In the genomic region with DNA sequence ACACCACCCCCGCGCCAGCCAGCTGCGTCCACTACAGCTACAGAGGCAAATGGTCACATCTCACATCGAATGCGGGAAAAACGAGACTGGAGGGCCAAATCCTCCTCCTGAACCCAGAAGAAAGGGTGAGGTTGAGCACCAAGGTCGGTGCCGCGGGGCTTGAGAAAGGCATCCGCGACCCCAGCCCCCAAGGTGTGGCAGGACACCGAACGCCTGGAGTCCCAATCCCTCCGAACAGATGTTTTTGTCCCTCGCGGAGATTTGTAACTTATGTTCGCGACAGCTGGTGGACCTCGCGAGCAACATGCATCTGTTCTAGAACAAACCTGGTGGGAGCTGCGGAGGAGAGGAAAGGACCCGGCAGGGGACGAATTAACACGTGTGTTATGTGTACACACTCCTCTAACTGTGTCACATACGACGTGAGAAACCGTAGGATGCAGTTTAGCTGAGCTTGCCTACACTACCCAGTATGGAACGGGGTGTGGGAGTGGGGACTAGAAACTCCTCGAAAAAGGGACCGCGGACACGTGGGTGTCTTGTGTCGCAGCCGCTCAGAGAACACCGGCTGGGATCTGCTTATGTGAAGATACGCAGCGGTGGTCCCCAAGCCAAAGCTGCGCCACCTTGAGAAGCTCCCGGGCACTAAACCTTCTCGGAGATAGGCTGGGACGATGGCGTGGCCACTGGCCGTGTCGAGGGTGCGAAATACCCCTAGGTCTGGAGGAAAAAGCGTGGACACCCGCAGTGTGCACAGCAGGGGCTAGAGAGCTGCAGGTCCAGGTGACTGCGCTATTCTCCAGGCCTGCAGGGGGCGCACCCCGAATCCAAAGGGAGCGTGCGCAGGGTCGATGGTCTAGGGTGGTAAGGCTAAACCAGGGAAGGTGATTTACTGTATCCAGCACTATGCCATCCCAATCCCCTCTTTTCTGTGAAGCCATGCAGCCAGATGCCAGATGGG, we compare ENCODE assay signal across 8 mouse cellular contexts. TPM values are rescaled to one million over a fixed set of nuclear protein-coding genes. Genes with fewer than 3 reads are reported as not detected.
DNase-seq lines count a peak whose midpoint lies in the region; ATAC-seq and TF ChIP-seq lines count a peak whose summit lies in the region.

No protein-coding gene starts in this region.

- H3K27ac ChIP-seq in heart, embryonic 15.5 days = no peak overlapping the region
- no peak overlapping the region for H3K27ac ChIP-seq in midbrain, embryonic 14.5 days (replicated peaks; ENCODE audit: low read depth, low read length)

- H3K4me3 ChIP-seq in heart, embryonic 15.5 days = peak overlapping the region; percentile 14
- H3K4me3 ChIP-seq in midbrain, embryonic 14.5 days (replicated peaks; ENCODE audit: low read depth, low read length) = no peak overlapping the region
- H3K4me3 ChIP-seq in lung, adult 2 months (replicated peaks; ENCODE audit: extremely low read depth, low read depth, low read length) = no peak overlapping the region

- TF ChIP-seq POLR2A in brain, embryonic 14.5 days (IDR thresholded peaks at IDR 0.05; ENCODE audit: borderline replicate concordance, extremely low read depth, insufficient read depth, insufficient read length, poor library complexity, severe bottlenecking) = no peak
- TF ChIP-seq POLR2A in lung, adult 2 months (IDR thresholded peaks at IDR 0.05; ENCODE audit: borderline replicate concordance, extremely low read depth, low read depth, low read length) = no peak

- H3K9ac ChIP-seq in heart, embryonic 15.5 days = no peak overlapping the region
- no peak overlapping the region for H3K9ac ChIP-seq in midbrain, embryonic 14.5 days (replicated peaks; ENCODE audit: low read length)

- H3K9me3 ChIP-seq in heart, embryonic 15.5 days (replicated peaks) = no peaks in the 10 kb centered on the region
- H3K9me3 ChIP-seq in midbrain, embryonic 14.5 days (ENCODE audit: control insufficient read depth, low read length) = no peaks in the 10 kb centered on the region; the same call in 1 of the 2 replicates

- peak; percentile 49 for TF ChIP-seq CTCF in brain, embryonic 14.5 days (IDR thresholded peaks at IDR 0.05; ENCODE audit: borderline replicate concordance, extremely low read depth, insufficient read depth, insufficient read length)
- TF ChIP-seq CTCF in lung, adult 2 months (IDR thresholded peaks at IDR 0.05; ENCODE audit: insufficient read depth, low read length) = no peak

- intact Hi-C loops in gastrocnemius, postnatal 36 days (cut with DNase I) = no loop called here

- no peak for ATAC-seq in heart, embryonic 15.5 days (replicated peaks; ENCODE audit: insufficient number of reproducible peaks, insufficient read depth, low FRiP score, low read depth)
- ATAC-seq in midbrain, embryonic 14.5 days (ENCODE audit: low FRiP score, low TSS enrichment) = no peak

- no peaks in the 10 kb centered on the region for H3K36me3 ChIP-seq in heart, embryonic 15.5 days
- H3K36me3 ChIP-seq in midbrain, embryonic 14.5 days (ENCODE audit: control insufficient read depth, insufficient read depth, low read length) = no peaks in the 10 kb centered on the region

- 5% methylated on average over 53 of the region's 53 CpGs for WGBS in heart, embryonic 15.5 days
- 6% methylated on average over 53 of the region's 53 CpGs for WGBS in midbrain, embryonic 14.5 days
- 4% methylated on average over 53 of the region's 53 CpGs for WGBS in lung, adult 2 months

- H3K27me3 ChIP-seq in heart, embryonic 15.5 days = peaks cover 91% of the 10 kb centered on the region
- H3K27me3 ChIP-seq in midbrain, embryonic 14.5 days (ENCODE audit: control insufficient read depth, insufficient read depth, low read length) = peaks cover 91% of the 10 kb centered on the region

- H3K4me1 ChIP-seq in heart, embryonic 15.5 days (replicated peaks) = peaks cover 9% of the 10 kb centered on the region; the same call in 1 of the 2 replicates
- no peaks in the 10 kb centered on the region for H3K4me1 ChIP-seq in midbrain, embryonic 14.5 days (ENCODE audit: control insufficient read depth, insufficient read depth, low read length)
- H3K4me1 ChIP-seq in lung, adult 2 months (ENCODE audit: control insufficient read depth, insufficient read depth, low read length) = no peaks in the 10 kb centered on the region

- DNase-seq in kidney, postnatal 10 days = peak; percentile 20
- no peak for DNase-seq in kidney, postnatal 14 days
- DNase-seq in brain, embryonic 14.5 days (ENCODE audit: low read depth) = no peak
- peak; percentile 42 for DNase-seq in midbrain, embryonic 14.5 days
- DNase-seq in gastrocnemius, postnatal 36 days = no peak
- no peak for DNase-seq in cerebellum, adult 11-12 months
- DNase-seq in lung, adult 2 months = no peak

- no peak overlapping the region for H3K4me2 ChIP-seq in heart, embryonic 15.5 days
- H3K4me2 ChIP-seq in midbrain, embryonic 14.5 days (ENCODE audit: low read length) = 0 out of 2 replicates have a peak overlapping the region, but pooled peaks have one; percentile 4

RNA-seq across cellular contexts. Expression of gene Nkx6-1, which starts 16.8 kb away (rescaled TPM):
- polyA plus RNA-seq in brain, embryonic 14.5 days (2012; rRNA removed) = 3.3 and 9.3 TPM in 2 replicates
- 0.05 and 0.25 TPM in 2 replicates for polyA plus RNA-seq in heart, embryonic 15.5 days (2015; fragmentation: Nextera tagmentation; extraction: Ambion mirVana)
- 2.8 and 3.1 TPM in 2 replicates for polyA plus RNA-seq in midbrain, embryonic 14.5 days (2014; fragmentation: Nextera tagmentation; extraction: Ambion mirVana)
- not detected for total RNA-seq in gastrocnemius, postnatal 36 days (2021)
- polyA plus RNA-seq in lung, adult 2 months (2012; rRNA removed) = 0.15 and 0.77 TPM in 2 replicates

Comparison
In these comparisons a context has a peak if more than half of its experiments do, and no peak if none do; other contexts are left out.
1. DNase-seq: peak in kidney, postnatal 10 days (single experiment) and midbrain, embryonic 14.5 days (single experiment); none in kidney, postnatal 14 days (single experiment), brain, embryonic 14.5 days (single experiment), gastrocnemius, postnatal 36 days (0 of 2), cerebellum, adult 11-12 months (single experiment) and lung, adult 2 months (single experiment).